Mouse (Mus musculus) monocyte, adult 5-6 weeks (primary cell): Measurements from ENCODE around the gene Hes5. TPM values are rescaled to one million over a fixed set of nuclear protein-coding genes. Genes with fewer than 3 reads are reported as not detected.

Experiments used
- ATAC-seq: fragments of 153-309, 156-312 bp; replicated peaks from 2 replicates; pipeline ENCODE4 v1.8.0; 2017; ENCODE audit warnings: mild to moderate bottlenecking; ENCODE audit not compliant: low TSS enrichment, insufficient number of reproducible peaks, severe bottlenecking, poor library complexity, low FRiP score
- total RNA-seq: library from RNA; stranded (forward); fragments of 200-1000, 200-491, 200-594 nt; gene quantifications from 3 replicates; pipeline ENCODE4 v1.2.3, GENCODE M21; 2017

The Hes5 gene
- total RNA-seq, 1 experiment from 2014 or later = not detected

- no peak for ATAC-seq
These were observed 23.0 kb upstream of the Hes5 start for GRCm38 (mm10) chr4:154937746-154938145.

GRCm38 (mm10) chr4:154940156-154940555 lies 20.6 kb upstream of the Hes5 start:
- ATAC-seq = no peak

GRCm38 (mm10) chr4:154941831-154942230 lies 18.9 kb upstream of the Hes5 start:
- ATAC-seq = no peak

GRCm38 (mm10) chr4:154942632-154943322 lies 17.9 kb upstream of the Hes5 start:
- no peak for ATAC-seq

- ATAC-seq = no peak
These were observed 17.2 kb upstream of the Hes5 start for GRCm38 (mm10) chr4:154943323-154944039.

- ATAC-seq = peak; percentile 96
These were observed 16.6 kb upstream of the Hes5 start for GRCm38 (mm10) chr4:154944121-154944590.

GRCm38 (mm10) chr4:154946319-154946718 lies 14.4 kb upstream of the Hes5 start:
- ATAC-seq = no peak

- no peak for ATAC-seq
These were observed 12.4 kb upstream of the Hes5 start for GRCm38 (mm10) chr4:154948066-154948939.

GRCm38 (mm10) chr4:154948940-154949588 lies 11.7 kb upstream of the Hes5 start:
- no peak for ATAC-seq

- no peak for ATAC-seq
These were observed 11.1 kb upstream of the Hes5 start for GRCm38 (mm10) chr4:154949589-154949982.

GRCm38 (mm10) chr4:154952461-154953241 lies 8.1 kb upstream of the Hes5 start:
- no peak for ATAC-seq

GRCm38 (mm10) chr4:154956604-154957003 lies 4.1 kb upstream of the Hes5 start:
- no peak for ATAC-seq

GRCm38 (mm10) chr4:154957289-154957993 lies 3.3 kb upstream of the Hes5 start:
- no peak for ATAC-seq

GRCm38 (mm10) chr4:154958171-154958570 lies 2.6 kb upstream of the Hes5 start:
- no peak for ATAC-seq

- no peak for ATAC-seq
These were observed 2.1 kb upstream of the Hes5 start for GRCm38 (mm10) chr4:154958621-154959020.

- ATAC-seq = no peak
These were observed 568 bp upstream of the Hes5 start for GRCm38 (mm10) chr4:154960021-154960689.

- no peak for ATAC-seq
These were observed 559 bp downstream of the Hes5 start for GRCm38 (mm10) chr4:154961226-154961738.
